Mouse (Mus musculus): ENCODE measurements at regions not wholly inside any gene's neighbourhood (a gene's known extent, or its start where the extent isn't known, plus 50 kb on each side); places are given as distances from the start of the nearest gene placed in this dataset.
A peak's percentile ranks its signal among the peaks of the same experiment; 100 is the strongest.
"Not testable (repeated sequence)": the region's sequence is repeated elsewhere in the genome, so short reads cannot be mapped to it uniquely, and the experiment has no call there.

- Histone ChIP-seq H3K27ac (replicated peaks; ENCODE audit: low read depth, low read length) (no peak overlapping the region), H3K36me3 (ENCODE audit: control insufficient read depth, insufficient read depth, low read length) (no peaks in the 10 kb centered on the region), H3K9ac (ENCODE audit: low read depth, low read length) (no peak overlapping the region), H3K4me3 (ENCODE audit: low read depth, low read length) (no peak overlapping the region), H3K4me2 (ENCODE audit: low read depth, low read length) (no peak overlapping the region), H3K4me1 (ENCODE audit: control insufficient read depth, insufficient read depth, low read length) (peaks cover 7% of the 10 kb centered on the region; the same call in 1 of the 2 replicates), H3K9me3 (ENCODE audit: control insufficient read depth, low read length) (peaks cover 10% of the 10 kb centered on the region), H3K27me3 (replicated peaks; ENCODE audit: control insufficient read depth, insufficient read depth, low read length) (no peaks in the 10 kb centered on the region)
- 93% methylated on average over 1 of the region's 1 CpGs for WGBS
- no peak for ATAC-seq (ENCODE audit: low read depth)
- DNase-seq (ENCODE audit: low spot score) = no peak
These were observed 100.0 kb upstream of the Tspan5 start for GRCm38 (mm10) chr3:138642026-138642425.

DNA sequence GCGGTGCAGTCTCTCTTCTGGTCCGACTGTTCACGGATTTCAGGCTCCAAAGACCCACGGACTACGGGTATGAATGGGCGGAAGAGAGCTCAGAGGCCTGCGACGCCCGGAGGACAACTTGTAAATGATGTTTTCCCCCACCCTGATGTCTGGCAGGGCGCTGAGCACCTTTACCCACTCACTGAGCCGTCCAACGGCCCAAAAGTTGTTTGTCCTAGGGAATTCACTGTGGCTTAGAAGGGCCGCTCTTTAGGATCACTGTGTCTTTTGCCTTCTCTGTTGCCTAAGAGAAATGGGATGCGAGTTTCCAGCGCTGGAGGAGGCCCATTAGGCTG lies 98.1 kb upstream of the Tspan5 start:
- Histone ChIP-seq H3K9me3 (ENCODE audit: control insufficient read depth, low read length) (peaks cover 10% of the 10 kb centered on the region), H3K4me1 (ENCODE audit: control insufficient read depth, insufficient read depth, low read length) (peaks cover 7% of the 10 kb centered on the region; the same call in 1 of the 2 replicates), H3K27ac (replicated peaks; ENCODE audit: low read depth, low read length) (no peak overlapping the region; the same call in 1 of the 2 replicates), H3K27me3 (replicated peaks; ENCODE audit: control insufficient read depth, insufficient read depth, low read length) (no peaks in the 10 kb centered on the region), H3K4me2 (ENCODE audit: low read depth, low read length) (peak overlapping the region; percentile 48), H3K9ac (ENCODE audit: low read depth, low read length) (peak overlapping the region; percentile 54), H3K36me3 (ENCODE audit: control insufficient read depth, insufficient read depth, low read length) (no peaks in the 10 kb centered on the region), H3K4me3 (ENCODE audit: low read depth, low read length) (peak overlapping the region; percentile 28)
- no peak for DNase-seq (ENCODE audit: low spot score)
- no peak for ATAC-seq (ENCODE audit: low read depth)
- 18% methylated on average over 15 of the region's 15 CpGs for WGBS

GRCm38 (mm10) chr3:138644286-138644951 lies 97.6 kb upstream of the Tspan5 start:
- Histone ChIP-seq H3K27me3 (replicated peaks; ENCODE audit: control insufficient read depth, insufficient read depth, low read length) (no peaks in the 10 kb centered on the region), H3K9me3 (ENCODE audit: control insufficient read depth, low read length) (peaks cover 10% of the 10 kb centered on the region), H3K9ac (ENCODE audit: low read depth, low read length) (peak overlapping the region; percentile 54), H3K27ac (replicated peaks; ENCODE audit: low read depth, low read length) (peak overlapping the region; percentile 49; the same call in 1 of the 2 replicates), H3K4me2 (ENCODE audit: low read depth, low read length) (peak overlapping the region; percentile 48), H3K4me1 (ENCODE audit: control insufficient read depth, insufficient read depth, low read length) (peaks cover 7% of the 10 kb centered on the region; the same call in 1 of the 2 replicates), H3K36me3 (ENCODE audit: control insufficient read depth, insufficient read depth, low read length) (no peaks in the 10 kb centered on the region), H3K4me3 (ENCODE audit: low read depth, low read length) (peak overlapping the region; percentile 28)
- ATAC-seq (ENCODE audit: low read depth) (peak; percentile 90), DNase-seq (ENCODE audit: low spot score) (peak; percentile 90)
- 4% methylated on average over 19 of the region's 19 CpGs for WGBS

DNA sequence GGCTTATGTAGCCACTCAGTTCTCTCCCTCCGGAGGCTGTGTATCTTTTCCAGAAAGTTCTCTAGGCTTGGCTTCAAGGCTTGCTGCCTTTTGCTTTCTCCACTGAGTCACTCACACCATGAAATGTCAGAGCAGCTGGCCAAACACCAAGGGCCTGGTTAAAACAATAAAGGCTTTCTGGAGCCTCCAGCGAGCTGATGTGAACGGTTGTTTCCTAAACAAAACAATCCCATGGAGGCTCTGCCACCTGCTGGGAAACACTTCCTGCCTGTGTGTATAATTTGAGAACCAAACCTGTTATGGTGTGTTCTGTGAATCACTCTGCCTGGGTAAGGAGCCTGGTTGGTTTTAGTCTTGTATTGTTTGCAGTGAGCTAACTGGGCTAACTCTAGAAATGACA lies 96.7 kb upstream of the Tspan5 start:
- ATAC-seq (ENCODE audit: low read depth) = peak; percentile 24; the same call in 1 of the 2 replicates
- WGBS = 14% methylated on average over 3 of the region's 3 CpGs

DNA sequence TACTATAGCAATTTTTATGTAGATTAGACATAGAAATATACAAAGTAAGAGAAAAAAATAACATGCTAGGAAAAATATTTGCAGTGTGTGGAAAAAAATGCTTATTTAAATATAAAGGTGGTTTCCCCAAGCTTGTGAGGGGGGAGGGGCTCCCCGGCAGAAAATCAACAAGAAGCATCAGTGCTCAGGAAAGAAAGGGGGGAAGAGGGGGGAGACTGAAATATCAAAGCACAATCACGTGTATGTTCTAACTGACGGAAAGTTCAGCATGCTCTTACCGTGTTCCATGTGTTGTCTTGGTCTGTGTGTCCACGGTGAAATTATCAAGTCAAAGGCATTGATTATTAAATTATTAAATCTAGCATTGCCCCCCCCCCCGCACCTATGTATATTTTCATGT lies 92.3 kb upstream of the Tspan5 start:
- Histone ChIP-seq H3K36me3 (ENCODE audit: control insufficient read depth, insufficient read depth, low read length) (no peaks in the 10 kb centered on the region), H3K4me2 (ENCODE audit: low read depth, low read length) (no peak overlapping the region), H3K4me3 (ENCODE audit: low read depth, low read length) (no peak overlapping the region), H3K4me1 (ENCODE audit: control insufficient read depth, insufficient read depth, low read length) (peaks cover 15% of the 10 kb centered on the region), H3K9me3 (ENCODE audit: control insufficient read depth, low read length) (no peaks in the 10 kb centered on the region), H3K27me3 (replicated peaks; ENCODE audit: control insufficient read depth, insufficient read depth, low read length) (no peaks in the 10 kb centered on the region), H3K9ac (ENCODE audit: low read depth, low read length) (no peak overlapping the region), H3K27ac (replicated peaks; ENCODE audit: low read depth, low read length) (no peak overlapping the region)
- ATAC-seq (ENCODE audit: low read depth) = no peak
- 77% methylated on average over 6 of the region's 6 CpGs for WGBS
- DNase-seq (ENCODE audit: low spot score) = no peak

More for the DNA sequence above, 96.7 kb upstream of the Tspan5 start:
- H3K4me1 ChIP-seq (ENCODE audit: control insufficient read depth, insufficient read depth, low read length) = peaks cover 7% of the 10 kb centered on the region; the same call in 1 of the 2 replicates
- no peak overlapping the region for H3K4me3 ChIP-seq (ENCODE audit: low read depth, low read length)
- H3K36me3 ChIP-seq (ENCODE audit: control insufficient read depth, insufficient read depth, low read length) = no peaks in the 10 kb centered on the region
- peak overlapping the region; percentile 59 for H3K27ac ChIP-seq (replicated peaks; ENCODE audit: low read depth, low read length)
- peak overlapping the region; percentile 48 for H3K4me2 ChIP-seq (ENCODE audit: low read depth, low read length)
- H3K27me3 ChIP-seq (replicated peaks; ENCODE audit: control insufficient read depth, insufficient read depth, low read length) = no peaks in the 10 kb centered on the region
- no peak overlapping the region for H3K9ac ChIP-seq (ENCODE audit: low read depth, low read length)
- DNase-seq (ENCODE audit: low spot score) = peak; percentile 89
- H3K9me3 ChIP-seq (ENCODE audit: control insufficient read depth, low read length) = peaks cover 10% of the 10 kb centered on the region

DNA sequence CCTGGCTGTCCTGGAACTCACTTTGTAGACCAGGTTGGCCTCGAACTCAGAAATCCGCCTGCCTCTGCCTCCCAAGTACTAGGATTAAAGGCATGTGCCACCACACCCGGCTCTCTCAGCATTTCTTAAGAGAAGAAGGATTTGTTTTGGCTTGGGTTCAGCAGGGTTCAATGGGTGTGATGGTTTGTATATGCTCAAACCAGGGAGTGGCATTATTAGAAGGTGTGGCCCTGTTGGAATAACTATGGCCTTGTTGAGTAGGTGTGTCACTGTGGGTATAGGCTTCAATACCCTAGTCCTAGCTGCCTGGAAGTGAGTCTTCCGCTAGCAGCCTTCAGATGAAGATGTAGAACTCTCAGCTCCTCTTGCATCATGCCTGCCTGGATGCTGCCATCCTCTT lies 91.3 kb upstream of the Tspan5 start:
- H3K36me3 ChIP-seq (ENCODE audit: control insufficient read depth, insufficient read depth, low read length); H3K9me3 ChIP-seq (ENCODE audit: control insufficient read depth, low read length); ATAC-seq (ENCODE audit: low read depth); H3K27me3 ChIP-seq (replicated peaks; ENCODE audit: control insufficient read depth, insufficient read depth, low read length); DNase-seq (ENCODE audit: low spot score); H3K4me2 ChIP-seq (ENCODE audit: low read depth, low read length); H3K9ac ChIP-seq (ENCODE audit: low read depth, low read length); H3K27ac ChIP-seq (replicated peaks; ENCODE audit: low read depth, low read length); H3K4me3 ChIP-seq (ENCODE audit: low read depth, low read length): not testable (repeated sequence)
- WGBS = 93% methylated on average over 4 of the region's 4 CpGs
- peaks cover 12% of the 10 kb centered on the region for H3K4me1 ChIP-seq (ENCODE audit: control insufficient read depth, insufficient read depth, low read length)

DNA sequence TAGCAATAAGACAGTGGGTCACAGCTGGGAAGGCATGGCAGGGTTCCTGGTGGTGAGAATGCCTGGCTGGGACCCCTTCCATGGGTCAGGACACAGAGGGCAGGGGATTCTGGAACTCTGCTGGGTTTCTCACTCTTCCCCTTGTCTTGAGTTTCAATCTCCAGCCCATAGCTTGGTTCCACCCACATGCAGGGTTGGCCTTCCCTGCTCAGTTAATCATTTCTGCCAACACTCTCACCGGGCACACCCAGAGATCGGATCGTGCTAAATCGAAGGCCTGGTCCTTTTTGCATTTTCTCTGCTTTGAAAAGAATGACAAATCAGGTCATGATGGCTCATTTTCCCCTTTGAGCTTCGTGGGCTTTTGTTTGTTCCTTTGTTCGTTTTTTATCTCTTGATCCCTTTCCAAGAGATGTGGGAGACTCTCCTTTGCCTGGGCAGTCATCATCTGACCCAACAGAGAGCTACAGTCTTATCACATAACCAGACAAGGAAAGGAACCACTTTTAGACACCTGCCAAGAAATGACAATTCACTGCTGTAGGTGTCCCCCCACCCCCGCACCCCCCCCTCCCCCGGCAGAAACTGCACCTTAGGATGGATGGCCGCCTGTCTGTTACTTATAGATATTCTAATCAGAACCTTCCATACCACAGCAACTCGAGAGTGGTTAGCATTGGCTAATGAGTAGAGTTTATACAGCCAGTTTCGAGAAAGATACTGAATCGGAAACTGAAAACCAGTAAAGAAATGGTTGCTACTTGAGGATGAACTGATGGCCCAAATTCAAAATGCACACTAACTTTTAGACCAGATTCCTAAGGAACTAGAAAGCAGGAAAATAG lies 90.4 kb upstream of the Tspan5 start:
- ATAC-seq (ENCODE audit: low read depth) = no peak
- no peaks in the 10 kb centered on the region for H3K27me3 ChIP-seq (replicated peaks; ENCODE audit: control insufficient read depth, insufficient read depth, low read length)
- H3K27ac ChIP-seq (replicated peaks; ENCODE audit: low read depth, low read length) = peak overlapping the region; percentile 61; the same call in 1 of the 2 replicates
- no peak for DNase-seq (ENCODE audit: low spot score)
- H3K4me2 ChIP-seq (ENCODE audit: low read depth, low read length) = no peak overlapping the region
- WGBS = 80% methylated on average over 12 of the region's 12 CpGs
- H3K4me1 ChIP-seq (ENCODE audit: control insufficient read depth, insufficient read depth, low read length) = peaks cover 12% of the 10 kb centered on the region
- no peaks in the 10 kb centered on the region for H3K36me3 ChIP-seq (ENCODE audit: control insufficient read depth, insufficient read depth, low read length)
- no peak overlapping the region for H3K9ac ChIP-seq (ENCODE audit: low read depth, low read length)
- no peak overlapping the region for H3K4me3 ChIP-seq (ENCODE audit: low read depth, low read length)
- H3K9me3 ChIP-seq (ENCODE audit: control insufficient read depth, low read length) = peaks cover 5% of the 10 kb centered on the region; the same call in 1 of the 2 replicates

DNA sequence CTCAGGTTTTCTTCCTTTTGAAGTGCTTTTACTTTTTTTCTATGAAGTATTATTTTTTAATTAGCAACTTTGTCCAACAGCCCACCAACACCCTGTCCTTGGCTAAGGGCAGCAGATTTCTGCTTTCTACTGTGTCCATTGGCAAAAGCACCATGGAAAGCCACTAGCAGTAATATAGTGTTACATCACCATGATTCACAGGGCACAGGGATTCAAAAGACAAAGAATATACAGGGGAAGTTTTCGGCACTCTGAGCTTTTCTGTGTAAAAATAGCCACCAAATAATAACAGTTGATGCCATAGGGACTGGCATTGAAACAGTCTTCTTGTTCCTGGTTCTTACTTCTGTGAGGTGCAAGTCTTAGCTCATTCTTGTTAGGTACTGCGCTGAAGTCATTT lies 89.8 kb upstream of the Tspan5 start:
- Histone ChIP-seq H3K9ac (ENCODE audit: low read depth, low read length) (no peak overlapping the region), H3K27ac (replicated peaks; ENCODE audit: low read depth, low read length) (peak overlapping the region; percentile 61), H3K4me1 (ENCODE audit: control insufficient read depth, insufficient read depth, low read length) (peaks cover 12% of the 10 kb centered on the region), H3K36me3 (ENCODE audit: control insufficient read depth, insufficient read depth, low read length) (no peaks in the 10 kb centered on the region), H3K4me2 (ENCODE audit: low read depth, low read length) (no peak overlapping the region), H3K9me3 (ENCODE audit: control insufficient read depth, low read length) (peaks cover 11% of the 10 kb centered on the region; the same call in 1 of the 2 replicates), H3K4me3 (ENCODE audit: low read depth, low read length) (no peak overlapping the region), H3K27me3 (replicated peaks; ENCODE audit: control insufficient read depth, insufficient read depth, low read length) (no peaks in the 10 kb centered on the region)
- ATAC-seq (ENCODE audit: low read depth) (no peak), DNase-seq (ENCODE audit: low spot score) (no peak)
- WGBS = 70% methylated on average over 2 of the region's 2 CpGs
